Mouse (Mus musculus): ENCODE measurements at regions not wholly inside any gene's neighbourhood (a gene's known extent, or its start where the extent isn't known, plus 50 kb on each side); places are given as distances from the start of the nearest gene placed in this dataset.

DNA sequence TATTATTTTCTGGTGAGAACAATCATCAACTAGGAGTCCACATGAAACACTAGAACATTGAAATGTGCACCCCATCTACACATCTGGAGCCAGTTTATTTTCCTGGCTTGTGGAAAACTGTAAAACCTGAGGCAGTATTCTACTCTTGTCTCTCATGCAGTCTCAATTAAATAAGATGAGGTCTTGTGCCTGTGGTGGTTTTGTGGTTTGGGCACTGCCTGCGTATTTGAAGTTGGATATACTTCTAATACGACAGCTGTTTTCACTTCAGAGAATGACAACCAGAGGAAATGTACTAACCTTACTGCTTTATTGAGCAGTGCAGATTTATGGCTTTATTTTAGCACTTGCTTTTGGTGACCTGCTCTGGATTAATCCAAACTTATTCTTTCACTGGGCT lies 499.3 kb upstream of the Slc8a1 start:
- no peak for DNase-seq (ENCODE audit: low read depth)
- TF ChIP-seq CTCF (IDR thresholded peaks at IDR 0.05; ENCODE audit: borderline replicate concordance, extremely low read depth, insufficient read depth, insufficient read length): no peak
- TF ChIP-seq POLR2A (IDR thresholded peaks at IDR 0.05; ENCODE audit: borderline replicate concordance, extremely low read depth, insufficient read depth, insufficient read length, poor library complexity, severe bottlenecking): no peak

DNA sequence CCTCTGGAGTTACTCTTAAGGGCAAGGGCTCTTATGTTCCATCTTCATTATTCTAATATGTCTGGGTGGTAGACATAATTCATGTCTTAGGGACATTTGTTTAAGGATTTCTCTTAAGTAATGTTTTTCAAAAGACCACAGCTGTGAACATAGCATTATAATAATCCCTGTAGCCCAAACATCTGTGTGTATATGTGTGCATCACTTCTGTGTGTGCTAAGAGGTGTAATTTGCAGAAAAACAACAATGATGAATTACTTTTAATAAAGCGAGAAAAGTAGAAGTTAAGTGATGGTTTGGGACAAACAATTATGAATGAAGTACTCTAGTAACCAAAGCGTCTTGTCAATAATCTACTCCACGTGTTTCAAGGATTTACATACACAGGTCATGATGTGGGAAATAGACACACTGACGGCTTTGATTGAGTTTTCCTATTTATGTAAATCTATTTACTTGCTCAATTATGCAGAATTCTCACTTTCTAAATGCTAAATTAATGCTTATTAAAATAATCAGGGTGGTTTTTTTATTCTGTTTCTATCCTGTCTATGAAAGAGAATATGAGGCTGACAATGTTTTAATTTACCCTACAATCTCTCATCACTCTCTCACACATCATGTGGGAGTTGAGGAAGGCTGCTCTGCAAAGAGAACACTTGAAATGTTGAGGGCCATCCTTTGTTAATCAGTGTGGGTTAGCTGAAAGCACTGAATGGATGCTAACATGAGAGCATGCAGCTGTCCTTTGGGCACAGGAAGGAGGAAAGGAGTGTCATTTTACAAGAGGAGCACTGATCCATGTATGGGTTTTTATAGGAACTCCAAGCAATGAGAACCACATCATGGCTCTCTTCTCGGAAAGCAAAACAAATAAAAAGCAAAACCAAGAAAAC lies 477.8 kb upstream of the Slc8a1 start:
- TF ChIP-seq CTCF (IDR thresholded peaks at IDR 0.05; ENCODE audit: borderline replicate concordance, extremely low read depth, insufficient read depth, insufficient read length) (no peak), POLR2A (IDR thresholded peaks at IDR 0.05; ENCODE audit: borderline replicate concordance, extremely low read depth, insufficient read depth, insufficient read length, poor library complexity, severe bottlenecking) (no peak)
- peak; percentile 67 for DNase-seq (ENCODE audit: low read depth)

DNA sequence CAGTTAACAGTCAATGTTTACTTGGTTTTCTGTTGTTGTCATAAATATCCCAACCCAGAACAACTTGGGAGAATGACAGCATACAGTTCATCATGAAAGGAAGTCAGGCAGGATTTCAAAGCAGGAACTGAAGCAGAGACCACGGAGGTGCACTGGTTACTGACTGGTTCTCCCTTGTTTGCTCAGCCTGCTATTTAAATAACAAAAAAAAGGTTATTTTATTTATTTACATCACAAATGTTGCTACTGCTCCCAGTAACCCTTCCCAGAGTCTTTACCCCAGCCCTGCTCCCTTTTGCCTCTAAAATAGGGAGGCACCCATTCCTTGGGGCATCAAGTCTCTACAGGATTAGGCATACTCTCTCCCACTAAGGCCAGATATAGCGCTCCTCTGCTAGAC lies 461.8 kb upstream of the Slc8a1 start:
- DNase-seq (ENCODE audit: low read depth): no peak
- no peak for TF ChIP-seq POLR2A (IDR thresholded peaks at IDR 0.05; ENCODE audit: borderline replicate concordance, extremely low read depth, insufficient read depth, insufficient read length, poor library complexity, severe bottlenecking)

DNA sequence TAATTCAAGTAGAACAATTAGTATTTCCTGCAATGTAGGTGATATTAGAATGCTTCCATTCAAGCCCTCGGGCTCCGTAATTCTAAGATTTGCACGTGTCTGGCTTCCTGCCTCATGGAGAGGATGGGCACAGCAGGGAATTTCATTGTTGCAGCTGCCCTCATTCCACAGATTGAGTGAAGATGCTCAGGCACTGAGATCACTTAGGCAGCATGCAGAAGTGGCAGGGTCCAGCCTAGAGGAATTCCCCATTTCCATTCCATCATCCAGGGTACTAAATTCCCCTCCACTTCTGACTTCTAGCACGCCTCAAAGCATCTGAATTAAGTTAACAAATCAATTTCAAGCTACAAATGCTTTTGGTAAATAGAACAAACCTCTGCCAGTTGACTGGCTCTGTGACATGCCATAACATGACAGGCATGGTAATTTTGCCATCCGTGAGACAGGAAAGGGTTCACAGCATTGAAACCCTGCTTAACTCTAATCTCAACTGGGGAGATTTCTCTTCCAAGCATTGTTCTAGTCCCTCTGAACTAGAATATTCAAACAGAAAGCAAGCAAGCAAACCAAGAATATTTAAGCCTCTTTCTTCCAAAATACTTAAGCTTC lies 461.0 kb upstream of the Slc8a1 start:
- TF ChIP-seq CTCF (IDR thresholded peaks at IDR 0.05; ENCODE audit: borderline replicate concordance, extremely low read depth, insufficient read depth, insufficient read length) (no peak), POLR2A (IDR thresholded peaks at IDR 0.05; ENCODE audit: borderline replicate concordance, extremely low read depth, insufficient read depth, insufficient read length, poor library complexity, severe bottlenecking) (no peak)
- DNase-seq (ENCODE audit: low read depth): peak; percentile 71

DNA sequence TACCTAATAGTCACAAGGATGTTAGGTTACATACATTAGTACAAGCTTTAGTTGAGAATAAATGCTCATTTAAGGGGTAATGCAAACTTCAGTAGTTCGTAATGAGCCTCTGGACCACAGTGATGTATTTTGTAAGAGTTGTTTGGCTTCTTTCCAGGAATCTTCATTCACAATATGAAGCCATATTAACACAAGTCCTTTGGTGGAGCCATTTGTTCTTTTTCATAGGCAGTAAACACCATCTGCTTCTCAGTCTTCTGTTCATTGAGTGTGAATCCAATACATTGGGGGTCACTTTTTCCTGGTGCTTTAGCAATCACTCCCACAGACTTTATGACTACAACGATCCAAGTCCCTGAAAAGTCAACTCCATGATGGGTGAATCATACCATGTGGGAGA lies 446.1 kb upstream of the Slc8a1 start:
- peak; percentile 53 for DNase-seq (ENCODE audit: low read depth)
- TF ChIP-seq POLR2A (IDR thresholded peaks at IDR 0.05; ENCODE audit: borderline replicate concordance, extremely low read depth, insufficient read depth, insufficient read length, poor library complexity, severe bottlenecking): no peak
- no peak for TF ChIP-seq CTCF (IDR thresholded peaks at IDR 0.05; ENCODE audit: borderline replicate concordance, extremely low read depth, insufficient read depth, insufficient read length)

DNA sequence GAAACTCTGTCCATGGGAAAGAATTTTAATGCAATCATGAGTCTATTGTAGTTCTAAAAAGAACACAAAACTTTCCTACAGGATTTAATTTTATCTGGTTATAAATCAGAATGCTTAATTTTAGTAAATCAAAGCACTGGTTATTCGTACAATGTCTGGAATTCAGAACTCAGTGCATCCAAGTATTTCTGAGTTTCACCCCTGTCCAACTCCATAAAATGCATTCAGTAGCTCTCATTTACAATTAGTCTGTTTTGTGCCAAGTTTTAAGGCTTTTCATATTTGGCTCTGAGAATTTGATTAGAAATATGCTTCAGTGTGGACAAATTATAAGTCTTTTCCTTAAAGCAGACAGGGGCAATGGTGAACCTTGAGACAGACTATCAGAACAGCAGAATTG lies 433.0 kb upstream of the Slc8a1 start:
- TF ChIP-seq POLR2A (IDR thresholded peaks at IDR 0.05; ENCODE audit: borderline replicate concordance, extremely low read depth, insufficient read depth, insufficient read length, poor library complexity, severe bottlenecking): no peak
- no peak for TF ChIP-seq CTCF (IDR thresholded peaks at IDR 0.05; ENCODE audit: borderline replicate concordance, extremely low read depth, insufficient read depth, insufficient read length)
- DNase-seq (ENCODE audit: low read depth): no peak

DNA sequence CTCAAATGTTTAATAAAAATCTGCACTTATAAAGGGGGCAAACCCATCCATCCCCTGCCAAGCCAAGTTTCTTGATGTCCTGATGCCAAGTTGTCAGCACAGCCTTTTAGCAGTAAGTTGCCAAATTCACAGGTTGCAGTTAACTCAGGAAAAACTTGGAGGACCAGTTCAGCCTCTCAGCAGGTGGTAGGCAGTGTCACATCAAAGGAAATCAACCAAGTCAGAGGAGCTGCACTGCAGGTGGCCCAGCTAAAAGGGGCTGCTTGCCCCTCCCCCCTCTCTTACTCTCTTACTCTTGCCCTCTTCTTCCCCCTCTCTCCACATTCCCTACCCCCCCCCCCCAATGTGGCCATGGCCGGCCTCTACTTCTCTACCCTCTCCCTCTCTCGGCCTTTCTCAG lies 415.3 kb upstream of the Slc8a1 start:
- TF ChIP-seq POLR2A (IDR thresholded peaks at IDR 0.05; ENCODE audit: borderline replicate concordance, extremely low read depth, insufficient read depth, insufficient read length, poor library complexity, severe bottlenecking): no peak
- no peak for DNase-seq (ENCODE audit: low read depth)

DNA sequence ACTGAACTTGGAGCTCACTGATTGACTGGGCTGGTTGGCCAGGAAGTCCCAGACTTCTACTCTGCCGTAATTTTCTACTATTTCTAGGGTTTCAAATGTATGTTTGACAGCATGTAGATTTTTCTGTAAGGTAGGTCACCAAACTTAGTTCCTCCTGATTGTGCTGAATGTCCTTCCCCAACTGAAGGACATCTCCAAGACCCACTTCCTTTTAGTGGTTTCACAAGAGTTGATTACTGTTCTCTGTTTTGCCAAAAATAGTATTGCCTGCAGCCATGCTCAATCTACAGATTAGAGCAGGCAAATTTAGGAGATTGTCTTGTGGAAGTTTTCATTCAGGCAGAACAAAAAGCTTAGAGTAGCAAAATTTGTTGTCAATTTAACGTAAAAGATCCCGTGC lies 396.7 kb upstream of the Slc8a1 start:
- TF ChIP-seq POLR2A (IDR thresholded peaks at IDR 0.05; ENCODE audit: borderline replicate concordance, extremely low read depth, insufficient read depth, insufficient read length, poor library complexity, severe bottlenecking): no peak
- no peak for TF ChIP-seq CTCF (IDR thresholded peaks at IDR 0.05; ENCODE audit: borderline replicate concordance, extremely low read depth, insufficient read depth, insufficient read length)
- no peak for DNase-seq (ENCODE audit: low read depth)

DNA sequence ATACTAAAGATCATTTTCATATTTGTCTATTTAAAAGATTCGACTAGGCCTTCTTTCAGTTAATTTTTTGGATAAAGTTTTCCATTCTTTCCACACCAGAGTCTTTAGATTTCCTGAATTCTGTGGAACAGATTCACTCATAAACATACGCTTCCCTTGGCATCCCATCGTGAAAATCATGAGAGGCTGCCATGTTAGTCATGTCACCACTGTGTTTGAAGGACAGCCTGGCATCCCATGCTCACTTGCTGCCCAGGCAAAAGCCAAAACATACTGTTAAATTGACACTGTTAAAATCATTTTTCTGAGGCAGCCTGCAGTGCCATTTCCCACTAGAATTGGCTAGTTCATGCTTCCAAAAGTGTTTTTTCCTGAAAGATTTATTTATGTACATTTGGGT lies 394.8 kb upstream of the Slc8a1 start:
- TF ChIP-seq CTCF (IDR thresholded peaks at IDR 0.05; ENCODE audit: borderline replicate concordance, extremely low read depth, insufficient read depth, insufficient read length) (no peak), POLR2A (IDR thresholded peaks at IDR 0.05; ENCODE audit: borderline replicate concordance, extremely low read depth, insufficient read depth, insufficient read length, poor library complexity, severe bottlenecking) (no peak)
- DNase-seq (ENCODE audit: low read depth): peak; percentile 63

DNA sequence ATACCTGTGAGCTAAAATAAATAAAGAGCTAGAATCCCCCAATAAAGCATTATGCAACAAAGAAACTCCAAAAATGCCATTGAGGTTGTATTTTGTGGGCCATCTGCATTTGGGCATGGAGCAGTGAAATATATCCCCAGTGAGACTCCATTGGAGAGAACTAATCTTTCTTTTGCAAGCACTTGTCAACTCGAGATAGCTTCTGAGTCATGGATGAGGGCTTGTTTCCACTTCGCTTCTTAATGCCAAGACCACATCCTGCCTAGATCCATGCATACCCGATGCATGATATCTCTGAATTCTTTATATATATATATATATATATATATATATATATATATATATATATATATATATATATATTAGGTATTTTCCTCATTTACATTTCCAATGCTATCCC lies 349.0 kb upstream of the Slc8a1 start:
- TF ChIP-seq POLR2A (IDR thresholded peaks at IDR 0.05; ENCODE audit: borderline replicate concordance, extremely low read depth, insufficient read depth, insufficient read length, poor library complexity, severe bottlenecking) (no peak), CTCF (IDR thresholded peaks at IDR 0.05; ENCODE audit: borderline replicate concordance, extremely low read depth, insufficient read depth, insufficient read length) (no peak)
- no peak for DNase-seq (ENCODE audit: low read depth)

DNA sequence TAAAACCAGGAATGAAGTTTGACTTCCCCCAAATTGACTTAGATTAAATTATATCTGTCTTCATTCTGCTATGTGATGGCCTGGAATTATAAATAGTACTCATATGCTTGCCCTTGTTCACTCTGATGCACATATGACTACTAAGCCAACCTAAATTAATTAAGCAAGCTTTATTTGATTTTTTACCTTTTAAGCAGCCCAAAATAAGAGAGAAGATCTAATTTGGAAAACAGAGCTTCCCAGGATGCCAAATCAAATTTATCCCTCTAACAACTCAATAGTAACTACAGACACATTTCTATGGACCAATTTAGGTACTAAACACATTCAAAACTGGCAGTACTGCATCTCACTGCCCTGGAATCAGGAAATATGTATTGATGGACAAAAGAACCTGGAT lies 342.1 kb upstream of the Slc8a1 start:
- TF ChIP-seq POLR2A (IDR thresholded peaks at IDR 0.05; ENCODE audit: borderline replicate concordance, extremely low read depth, insufficient read depth, insufficient read length, poor library complexity, severe bottlenecking): no peak
- TF ChIP-seq CTCF (IDR thresholded peaks at IDR 0.05; ENCODE audit: borderline replicate concordance, extremely low read depth, insufficient read depth, insufficient read length): no peak

More for the DNA sequence above, 342.1 kb upstream of the Slc8a1 start:
- DNase-seq (ENCODE audit: low read depth): no peak
